Mouse (Mus musculus) kidney, adult 2 months (tissue): Measurements from ENCODE around the gene Ptcra.

Experiments used
- CTCF ChIP-seq: fragments of 200-500 bp; conservative IDR thresholded peaks from 2 replicates; pipeline ENCODE4 v1.5.1; 2011; ENCODE audit warnings: low read depth, mild to moderate bottlenecking, control low read depth, low read length, moderate library complexity, mixed read lengths; ENCODE audit not compliant: insufficient read depth, insufficient read length
- POLR2A ChIP-seq: fragments of 200-500 bp; IDR thresholded peaks from one replicate; pipeline ENCODE4 v1.6.1; 2011; ENCODE audit warnings: low read depth, low read length, control low read depth

DNA sequence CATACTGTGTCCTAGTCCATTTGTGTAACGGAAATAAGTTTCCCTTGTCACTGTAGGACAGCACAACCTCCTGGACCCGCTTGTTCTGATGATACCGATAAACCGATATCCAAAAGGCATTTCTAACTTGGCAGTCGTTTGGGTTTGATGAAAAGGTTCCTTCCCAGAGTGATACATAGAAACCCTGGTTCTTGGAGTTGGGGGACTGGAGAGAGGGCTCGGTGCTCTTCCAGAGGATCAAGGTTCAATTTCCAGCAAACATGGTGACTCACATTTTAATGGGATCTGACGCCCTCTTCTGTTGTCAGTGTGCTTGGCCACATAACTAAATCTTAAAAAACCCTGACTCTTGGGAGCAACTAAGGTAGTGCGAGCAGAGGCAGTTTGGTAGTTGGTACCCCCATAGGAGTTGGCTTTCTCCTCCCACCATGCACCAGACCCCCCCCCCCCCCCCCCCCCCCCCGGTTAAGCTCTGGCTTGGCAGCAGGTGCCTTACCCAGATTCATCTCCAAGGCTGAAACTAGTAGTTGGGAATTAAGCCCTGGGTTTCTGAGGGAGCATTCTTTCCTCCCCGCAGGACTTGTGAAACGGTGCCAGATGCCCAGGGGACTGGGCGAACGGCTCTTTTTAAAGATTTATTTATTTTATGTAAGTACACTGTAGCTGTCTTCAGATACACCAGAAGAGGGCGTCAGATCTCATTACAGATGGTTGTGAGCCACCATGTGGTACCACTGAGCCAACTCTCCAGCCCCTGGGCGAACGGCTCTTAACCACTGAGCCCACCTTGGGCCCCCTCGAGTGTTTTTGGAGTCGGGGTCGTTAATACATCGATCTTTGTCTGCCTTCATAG is 10.0 kb upstream of the Ptcra start:
- no peak for TF ChIP-seq POLR2A
- TF ChIP-seq CTCF, result peak; percentile 22; the same call in 1 of the 2 replicates
